Mouse (Mus musculus) bone marrow macrophage, adult 2 months (primary cell): ENCODE data around the gene Gpcpd1.

Experiments used
- CTCF ChIP-seq: IDR thresholded peaks from 2 replicates; pipeline ENCODE4 v1.5.1; 2012; ENCODE audit warnings: low read depth, mild to moderate bottlenecking, low read length, moderate library complexity
- POLR2A ChIP-seq: IDR thresholded peaks from 2 replicates; pipeline ENCODE4 v1.6.1; 2012; ENCODE audit warnings: mild to moderate bottlenecking, low read depth, low read length, borderline replicate concordance

DNA sequence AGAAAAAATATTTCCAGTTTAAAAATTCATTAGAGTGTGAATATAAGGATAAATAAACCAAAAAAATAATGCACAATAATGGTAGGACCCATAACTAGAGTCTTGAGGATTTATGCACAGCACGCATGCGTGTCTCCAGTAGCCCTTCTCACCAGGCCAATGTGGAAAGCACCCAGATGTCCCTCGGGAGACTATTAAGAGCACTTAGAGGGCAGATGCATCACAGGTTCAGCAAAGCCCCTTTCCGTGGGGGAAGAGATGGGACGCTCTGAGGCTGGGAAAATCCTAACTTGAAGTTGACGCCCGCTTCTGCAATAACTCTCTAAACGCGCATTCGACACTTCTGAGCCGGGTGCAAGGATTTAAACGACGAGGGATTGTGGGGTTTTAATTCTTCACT, 71.9 kb downstream of the Gpcpd1 start:
- no peak for TF ChIP-seq POLR2A
- no peak for TF ChIP-seq CTCF
